Mouse (Mus musculus): ENCODE measurements at regions not wholly inside any gene's neighbourhood (a gene's known extent, or its start where the extent isn't known, plus 50 kb on each side); places are given as distances from the start of the nearest gene placed in this dataset.

GRCm38 (mm10) chr2:178624907-178625306, 194.6 kb downstream of the Cdh26 start:
- no peak for TF ChIP-seq POLR2AphosphoS5 (IDR thresholded peaks at IDR 0.05; ENCODE audit: insufficient replicate concordance, low read depth, low read length)
- no peak for TF ChIP-seq GATA1 (IDR thresholded peaks at IDR 0.05; ENCODE audit: borderline replicate concordance, low read length)
- no peak for TF ChIP-seq TAL1 (conservative IDR thresholded peaks at IDR 0.05; ENCODE audit: low read depth, low read length)
- no peak for TF ChIP-seq GATA2 (IDR thresholded peaks at IDR 0.05; ENCODE audit: borderline replicate concordance, low read depth, low read length)
- no peak for TF ChIP-seq CTCF (IDR thresholded peaks at IDR 0.05; ENCODE audit: low read depth, low read length)
- Histone ChIP-seq H3K4me3 (ENCODE audit: low read depth, low read length) (no peak overlapping the region), H3K27me3 (ENCODE audit: insufficient read depth, low read length) (no peaks in the 10 kb centered on the region), H3K9me3 (replicated peaks) (peaks cover 68% of the 10 kb centered on the region), H3K36me3 (replicated peaks) (no peaks in the 10 kb centered on the region), H3K4me1 (ENCODE audit: insufficient read depth, low read depth, low read length) (no peaks in the 10 kb centered on the region)
- ATAC-seq (ENCODE audit: extremely low read depth, insufficient number of reproducible peaks, low FRiP score, poor library complexity, severe bottlenecking): no peak
- DNase-seq (ENCODE audit: low spot score): no peak

- Histone ChIP-seq H3K9me3 (replicated peaks) (peaks cover 81% of the 10 kb centered on the region), H3K4me1 (ENCODE audit: insufficient read depth, low read depth, low read length) (no peaks in the 10 kb centered on the region), H3K27me3 (ENCODE audit: insufficient read depth, low read length) (no peaks in the 10 kb centered on the region), H3K4me3 (ENCODE audit: low read depth, low read length) (no peak overlapping the region), H3K36me3 (replicated peaks) (no peaks in the 10 kb centered on the region)
- no peak for ATAC-seq (ENCODE audit: extremely low read depth, insufficient number of reproducible peaks, low FRiP score, poor library complexity, severe bottlenecking)
- DNase-seq (ENCODE audit: low spot score): no peak
- no peak for TF ChIP-seq GATA2 (IDR thresholded peaks at IDR 0.05; ENCODE audit: borderline replicate concordance, low read depth, low read length)
- no peak for TF ChIP-seq TAL1 (conservative IDR thresholded peaks at IDR 0.05; ENCODE audit: low read depth, low read length)
- TF ChIP-seq GATA1 (IDR thresholded peaks at IDR 0.05; ENCODE audit: borderline replicate concordance, low read length): no peak
Observed at GRCm38 (mm10) chr2:178629756-178630155, 199.4 kb downstream of the Cdh26 start.

- H3K36me3 ChIP-seq (replicated peaks): no peaks in the 10 kb centered on the region
- H3K4me3 ChIP-seq (ENCODE audit: low read depth, low read length): no peak overlapping the region
- H3K27me3 ChIP-seq (ENCODE audit: insufficient read depth, low read length): no peaks in the 10 kb centered on the region
- no peak for TF ChIP-seq TAL1 (conservative IDR thresholded peaks at IDR 0.05; ENCODE audit: low read depth, low read length)
- TF ChIP-seq GATA2 (IDR thresholded peaks at IDR 0.05; ENCODE audit: borderline replicate concordance, low read depth, low read length): no peak
- TF ChIP-seq CTCF (IDR thresholded peaks at IDR 0.05; ENCODE audit: low read depth, low read length): no peak
- no peak for TF ChIP-seq GATA1 (IDR thresholded peaks at IDR 0.05; ENCODE audit: borderline replicate concordance, low read length)
- TF ChIP-seq POLR2AphosphoS5 (IDR thresholded peaks at IDR 0.05; ENCODE audit: insufficient replicate concordance, low read depth, low read length): no peak
- H3K4me1 ChIP-seq (ENCODE audit: insufficient read depth, low read depth, low read length): no peaks in the 10 kb centered on the region
- peaks cover 89% of the 10 kb centered on the region for H3K9me3 ChIP-seq (replicated peaks)
- no peak for ATAC-seq (ENCODE audit: extremely low read depth, insufficient number of reproducible peaks, low FRiP score, poor library complexity, severe bottlenecking)
- DNase-seq (ENCODE audit: low spot score): no peak
Observed at GRCm38 (mm10) chr2:178630511-178630910, 200.2 kb downstream of the Cdh26 start.

- ATAC-seq (ENCODE audit: extremely low read depth, insufficient number of reproducible peaks, low FRiP score, poor library complexity, severe bottlenecking): no peak
- Histone ChIP-seq H3K4me3 (ENCODE audit: low read depth, low read length) (no peak overlapping the region), H3K27me3 (ENCODE audit: insufficient read depth, low read length) (no peaks in the 10 kb centered on the region), H3K4me1 (ENCODE audit: insufficient read depth, low read depth, low read length) (no peaks in the 10 kb centered on the region), H3K36me3 (replicated peaks) (no peaks in the 10 kb centered on the region), H3K9me3 (replicated peaks) (peaks cover 93% of the 10 kb centered on the region)
- no peak for DNase-seq (ENCODE audit: low spot score)
- no peak for TF ChIP-seq CTCF (IDR thresholded peaks at IDR 0.05; ENCODE audit: low read depth, low read length)
- TF ChIP-seq GATA1 (IDR thresholded peaks at IDR 0.05; ENCODE audit: borderline replicate concordance, low read length): no peak
- TF ChIP-seq POLR2AphosphoS5 (IDR thresholded peaks at IDR 0.05; ENCODE audit: insufficient replicate concordance, low read depth, low read length): no peak
- no peak for TF ChIP-seq TAL1 (conservative IDR thresholded peaks at IDR 0.05; ENCODE audit: low read depth, low read length)
- TF ChIP-seq GATA2 (IDR thresholded peaks at IDR 0.05; ENCODE audit: borderline replicate concordance, low read depth, low read length): no peak
Observed at GRCm38 (mm10) chr2:178631336-178631735, 201.0 kb downstream of the Cdh26 start.

- no peaks in the 10 kb centered on the region for H3K36me3 ChIP-seq (replicated peaks)
- no peak for ATAC-seq (ENCODE audit: extremely low read depth, insufficient number of reproducible peaks, low FRiP score, poor library complexity, severe bottlenecking)
- TF ChIP-seq GATA1 (IDR thresholded peaks at IDR 0.05; ENCODE audit: borderline replicate concordance, low read length) (no peak), CTCF (IDR thresholded peaks at IDR 0.05; ENCODE audit: low read depth, low read length) (no peak), GATA2 (IDR thresholded peaks at IDR 0.05; ENCODE audit: borderline replicate concordance, low read depth, low read length) (no peak)
- H3K9me3 ChIP-seq (replicated peaks): peaks cover 88% of the 10 kb centered on the region
- no peak for DNase-seq (ENCODE audit: low spot score)
- no peaks in the 10 kb centered on the region for H3K27me3 ChIP-seq (ENCODE audit: insufficient read depth, low read length)
- no peak overlapping the region for H3K4me3 ChIP-seq (ENCODE audit: low read depth, low read length)
- no peaks in the 10 kb centered on the region for H3K4me1 ChIP-seq (ENCODE audit: insufficient read depth, low read depth, low read length)
Observed at GRCm38 (mm10) chr2:178631966-178632365, 201.6 kb downstream of the Cdh26 start.

- H3K27me3 ChIP-seq (ENCODE audit: insufficient read depth, low read length): no peaks in the 10 kb centered on the region
- peaks cover 89% of the 10 kb centered on the region for H3K9me3 ChIP-seq (replicated peaks)
- ATAC-seq (ENCODE audit: extremely low read depth, insufficient number of reproducible peaks, low FRiP score, poor library complexity, severe bottlenecking) (no peak), DNase-seq (ENCODE audit: low spot score) (no peak)
- no peak overlapping the region; the same call in 1 of the 2 replicates for H3K4me3 ChIP-seq (ENCODE audit: low read depth, low read length)
- TF ChIP-seq CTCF (IDR thresholded peaks at IDR 0.05; ENCODE audit: low read depth, low read length) (no peak), TAL1 (conservative IDR thresholded peaks at IDR 0.05; ENCODE audit: low read depth, low read length) (no peak), GATA2 (IDR thresholded peaks at IDR 0.05; ENCODE audit: borderline replicate concordance, low read depth, low read length) (no peak), GATA1 (IDR thresholded peaks at IDR 0.05; ENCODE audit: borderline replicate concordance, low read length) (no peak), POLR2AphosphoS5 (IDR thresholded peaks at IDR 0.05; ENCODE audit: insufficient replicate concordance, low read depth, low read length) (no peak)
- no peaks in the 10 kb centered on the region for H3K4me1 ChIP-seq (ENCODE audit: insufficient read depth, low read depth, low read length)
- H3K36me3 ChIP-seq (replicated peaks): no peaks in the 10 kb centered on the region
Observed at GRCm38 (mm10) chr2:178632831-178633585, 202.7 kb downstream of the Cdh26 start.
